Comparison of ENCODE assay signal across 8 mouse cellular contexts in genomic region chr6:97395477-97396350, GRCm38 (mm10).
A peak's percentile ranks its signal among the peaks of the same experiment; 100 is the strongest.
DNase-seq lines count a peak whose midpoint lies in the region; ATAC-seq lines count a peak whose summit lies in the region.

No protein-coding gene starts in this region.

- H3K9ac ChIP-seq in neural tube, embryonic 11.5 days (ENCODE audit: low read length), result peak overlapping the region; percentile 10; the same call in 1 of the 2 replicates
- no peak overlapping the region for H3K9ac ChIP-seq in embryonic facial prominence, embryonic 14.5 days (ENCODE audit: low read depth, low read length)
- no peak overlapping the region for H3K9ac ChIP-seq in intestine, embryonic 15.5 days

- 9% methylated on average over 17 of the region's 17 CpGs for WGBS in neural tube, embryonic 11.5 days
- 21% methylated on average over 17 of the region's 17 CpGs for WGBS in embryonic facial prominence, embryonic 14.5 days
- WGBS in intestine, embryonic 15.5 days, result 30% methylated on average over 17 of the region's 17 CpGs

- no peaks in the 10 kb centered on the region for H3K36me3 ChIP-seq in neural tube, embryonic 11.5 days (ENCODE audit: control insufficient read depth, insufficient read depth, low read length)
- no peaks in the 10 kb centered on the region for H3K36me3 ChIP-seq in embryonic facial prominence, embryonic 14.5 days (ENCODE audit: control insufficient read depth, insufficient read depth, low read length)
- no peaks in the 10 kb centered on the region for H3K36me3 ChIP-seq in intestine, embryonic 15.5 days

- no peak overlapping the region for H3K4me2 ChIP-seq in neural tube, embryonic 11.5 days (ENCODE audit: low read depth)
- H3K4me2 ChIP-seq in embryonic facial prominence, embryonic 14.5 days (ENCODE audit: low read depth, low read length), result peak overlapping the region; percentile 8; the same call in 1 of the 2 replicates
- peak overlapping the region; percentile 22; the same call in 1 of the 2 replicates for H3K4me2 ChIP-seq in intestine, embryonic 15.5 days (replicated peaks)

- H3K27me3 ChIP-seq in neural tube, embryonic 11.5 days (ENCODE audit: control insufficient read depth, insufficient read depth, low read length), result no peaks in the 10 kb centered on the region
- H3K27me3 ChIP-seq in embryonic facial prominence, embryonic 14.5 days (replicated peaks; ENCODE audit: control insufficient read depth, insufficient read depth, low read length), result no peaks in the 10 kb centered on the region
- H3K27me3 ChIP-seq in intestine, embryonic 15.5 days (replicated peaks), result no peaks in the 10 kb centered on the region

- no peak overlapping the region for H3K4me3 ChIP-seq in neural tube, embryonic 11.5 days (ENCODE audit: low read depth, low read length)
- H3K4me3 ChIP-seq in embryonic facial prominence, embryonic 14.5 days (ENCODE audit: low read depth, low read length), result no peak overlapping the region
- no peak overlapping the region for H3K4me3 ChIP-seq in intestine, embryonic 15.5 days (replicated peaks)

- peak; percentile 32; the same call in 1 of the 2 replicates for ATAC-seq in neural tube, embryonic 11.5 days (ENCODE audit: insufficient read depth, low FRiP score, low TSS enrichment)
- ATAC-seq in embryonic facial prominence, embryonic 14.5 days (ENCODE audit: low read depth), result no peak; the same call in 1 of the 2 replicates
- ATAC-seq in intestine, embryonic 15.5 days, result peak; percentile 57
- ATAC-seq in CD4-positive, CD25-positive, alpha-beta regulatory T cell, adult 4 months, result no peak

- peaks cover 35% of the 10 kb centered on the region for H3K4me1 ChIP-seq in neural tube, embryonic 11.5 days (ENCODE audit: control insufficient read depth, insufficient read depth, low read length)
- H3K4me1 ChIP-seq in embryonic facial prominence, embryonic 14.5 days (ENCODE audit: control insufficient read depth, insufficient read depth, low read length), result peaks cover 23% of the 10 kb centered on the region
- H3K4me1 ChIP-seq in intestine, embryonic 15.5 days (replicated peaks), result peaks cover 12% of the 10 kb centered on the region; the same call in 1 of the 2 replicates

- H3K27ac ChIP-seq in neural tube, embryonic 11.5 days (ENCODE audit: low read depth, low read length), result peak overlapping the region; percentile 66
- no peak overlapping the region; the same call in 1 of the 2 replicates for H3K27ac ChIP-seq in embryonic facial prominence, embryonic 14.5 days (replicated peaks; ENCODE audit: low read depth, low read length)
- no peak overlapping the region for H3K27ac ChIP-seq in intestine, embryonic 15.5 days

- no peaks in the 10 kb centered on the region for H3K9me3 ChIP-seq in neural tube, embryonic 11.5 days (ENCODE audit: control insufficient read depth, low read length)
- no peaks in the 10 kb centered on the region for H3K9me3 ChIP-seq in embryonic facial prominence, embryonic 14.5 days (ENCODE audit: control insufficient read depth, low read length)
- no peaks in the 10 kb centered on the region for H3K9me3 ChIP-seq in intestine, embryonic 15.5 days

- DNase-seq in neural tube, embryonic 11.5 days (ENCODE audit: low spot score), result peak; percentile 42
- no peak for DNase-seq in neural tube, embryonic 10.5 days (ENCODE audit: extremely low spot score, low spot score)
- peak; percentile 70 for DNase-seq in embryonic facial prominence, embryonic 14.5 days (ENCODE audit: low spot score)
- DNase-seq in lung, postnatal 10 days, result peak; percentile 66
- DNase-seq in frontal cortex, postnatal 36 days (ENCODE audit: low spot score in 2 of 2), result no peak
- DNase-seq in spleen, adult 18-20 months, result no peak

Comparison
In these comparisons a context has a peak if more than half of its experiments do, and no peak if none do; other contexts are left out.
1. DNase-seq: peak in neural tube, embryonic 11.5 days (single experiment), embryonic facial prominence, embryonic 14.5 days (single experiment) and lung, postnatal 10 days (single experiment); none in neural tube, embryonic 10.5 days (single experiment), frontal cortex, postnatal 36 days (0 of 2) and spleen, adult 18-20 months (0 of 2).
2. ATAC-seq: peak in neural tube, embryonic 11.5 days (single experiment) and intestine, embryonic 15.5 days (single experiment); none in embryonic facial prominence, embryonic 14.5 days (single experiment) and CD4-positive, CD25-positive, alpha-beta regulatory T cell, adult 4 months (single experiment).